Mouse (Mus musculus) monocyte, adult 5-6 weeks (primary cell): ENCODE results near the gene Traf4. TPM values are rescaled to one million over a fixed set of nuclear protein-coding genes. Genes with fewer than 3 reads are reported as not detected.
A peak's percentile ranks its signal among the peaks of the same experiment; 100 is the strongest.

ENCODE experiments used
- ATAC-seq: fragments of 153-309, 156-312 bp; replicated peaks from 2 replicates; pipeline ENCODE4 v1.8.0; 2017; ENCODE audit warnings: mild to moderate bottlenecking; ENCODE audit not compliant: low TSS enrichment, insufficient number of reproducible peaks, severe bottlenecking, poor library complexity, low FRiP score
- total RNA-seq: library from RNA; stranded (forward); fragments of 200-1000, 200-491, 200-594 nt; gene quantifications from 3 replicates; pipeline ENCODE4 v1.2.3, GENCODE M21; 2017

The Traf4 gene
- total RNA-seq, 1 experiment from 2014 or later: 3.6 TPM

- ATAC-seq: no peak
These were observed 4.9 kb upstream of the Traf4 start for GRCm38 (mm10) chr11:78170306-78170705.

- peak; percentile 16; the same call in 1 of the 2 replicates for ATAC-seq
These were observed 3.4 kb upstream of the Traf4 start for GRCm38 (mm10) chr11:78168541-78169468.

GRCm38 (mm10) chr11:78167257-78167959, 2.0 kb upstream of the Traf4 start:
- ATAC-seq: no peak

GRCm38 (mm10) chr11:78166640-78167039, 1.3 kb upstream of the Traf4 start:
- ATAC-seq: no peak

- ATAC-seq: no peak
These were observed 772 bp upstream of the Traf4 start for GRCm38 (mm10) chr11:78166161-78166560.

- ATAC-seq: 0 out of 2 replicates have a peak, but pooled peaks have one; percentile 14
These were observed 346 bp upstream of the Traf4 start for GRCm38 (mm10) chr11:78165761-78166109.

- no peak for ATAC-seq
These were observed 825 bp downstream of the Traf4 start for GRCm38 (mm10) chr11:78164604-78164923.

GRCm38 (mm10) chr11:78163681-78164603, 1.4 kb downstream of the Traf4 start:
- no peak for ATAC-seq

GRCm38 (mm10) chr11:78163045-78163444, 2.3 kb downstream of the Traf4 start:
- no peak for ATAC-seq

- ATAC-seq: no peak
These were observed 2.9 kb downstream of the Traf4 start for GRCm38 (mm10) chr11:78162504-78162903.

- no peak for ATAC-seq
These were observed 3.4 kb downstream of the Traf4 start for GRCm38 (mm10) chr11:78161968-78162367.

- no peak for ATAC-seq
These were observed 4.2 kb downstream of the Traf4 start for GRCm38 (mm10) chr11:78161169-78161568.

- ATAC-seq: no peak
These were observed 4.7 kb downstream of the Traf4 start for GRCm38 (mm10) chr11:78160675-78161074.

- no peak for ATAC-seq
These were observed 5.2 kb downstream of the Traf4 start for GRCm38 (mm10) chr11:78160171-78160570.

GRCm38 (mm10) chr11:78159557-78159956, 5.8 kb downstream of the Traf4 start:
- ATAC-seq: no peak

GRCm38 (mm10) chr11:78159096-78159495, 6.3 kb downstream of the Traf4 start:
- ATAC-seq: peak; percentile 96

GRCm38 (mm10) chr11:78156156-78156699, 9.2 kb downstream of the Traf4 start:
- ATAC-seq: no peak

GRCm38 (mm10) chr11:78155674-78156073, 9.7 kb downstream of the Traf4 start:
- ATAC-seq: no peak

GRCm38 (mm10) chr11:78153778-78154177, 11.6 kb downstream of the Traf4 start:
- ATAC-seq: no peak
